Mouse (Mus musculus) thymus, adult 2 months (tissue): ENCODE measurements at regions not wholly inside any gene's neighbourhood (a gene's known extent, or its start where the extent isn't known, plus 50 kb on each side); places are given as distances from the start of the nearest gene placed in this dataset.

Experiments
- DNase-seq: peaks from one replicate; pipeline ENCODE4 v3.0.0; 2021
- H3K27ac ChIP-seq: fragments of 200-500 bp; 2 replicates; pipeline ENCODE4 v1.5.1; 2012; ENCODE audit warnings: low read length, control low read depth; ENCODE audit not compliant: control insufficient read depth, insufficient read depth
- H3K27me3 ChIP-seq: fragments of 200-500 bp; 2 replicates; pipeline ENCODE4 v1.6.1; 2012; ENCODE audit warnings: mild to moderate bottlenecking, low read length, moderate library complexity, mixed read lengths; ENCODE audit not compliant: control insufficient read depth, insufficient read depth
- H3K36me3 ChIP-seq: fragments of 200-500 bp; 2 replicates; pipeline ENCODE4 v1.6.1; 2012; ENCODE audit warnings: mild to moderate bottlenecking, low read length, moderate library complexity; ENCODE audit not compliant: control insufficient read depth, insufficient read depth
- H3K4me1 ChIP-seq: fragments of 200-500 bp; replicated peaks from 2 replicates; pipeline ENCODE4 v1.6.1; 2012; ENCODE audit warnings: low read length; ENCODE audit not compliant: control insufficient read depth, insufficient read depth
- H3K4me3 ChIP-seq: fragments of 200-500 bp; 2 replicates; pipeline ENCODE4 v1.5.1; 2012; ENCODE audit warnings: mild to moderate bottlenecking, low read length, control low read depth, moderate library complexity; ENCODE audit not compliant: control insufficient read depth, insufficient read depth
- CTCF ChIP-seq: fragments of 200-500 bp; IDR thresholded peaks from 2 replicates; pipeline ENCODE4 v1.5.1; 2012; ENCODE audit warnings: mild to moderate bottlenecking, control low read depth, low read length, moderate library complexity, borderline replicate concordance; ENCODE audit not compliant: control insufficient read depth, poor library complexity, insufficient read depth; ENCODE audit errors: extremely low read depth
- POLR2A ChIP-seq: fragments of 200-500 bp; IDR thresholded peaks from 2 replicates; pipeline ENCODE4 v1.6.1; 2012; ENCODE audit warnings: mild to moderate bottlenecking, low read length, control low read depth, moderate library complexity; ENCODE audit not compliant: control insufficient read depth, poor library complexity, insufficient read depth; ENCODE audit errors: extremely low read depth
- WGBS: fragments of 180-500 bp; shearing (Covaris S2); methylation state at CpG from one replicate; pipeline ENCODE4 v1.1.7; 2018; 5-methylcytosine and 5-hydroxymethylcytosine counted together

GRCm38 (mm10) chr11:112238960-112239884, 542.8 kb upstream of the Sox9 start:
- Histone ChIP-seq H3K4me3 (no peak overlapping the region), H3K27me3 (no peaks in the 10 kb centered on the region), H3K27ac (no peak overlapping the region), H3K36me3 (no peaks in the 10 kb centered on the region), H3K4me1 (no peaks in the 10 kb centered on the region)
- no peak for DNase-seq
- 72% methylated on average over 19 of the region's 19 CpGs for WGBS
- TF ChIP-seq CTCF (no peak), POLR2A (no peak)

- WGBS = 97% methylated on average over 1 of the region's 1 CpGs
- no peaks in the 10 kb centered on the region for H3K36me3 ChIP-seq
- H3K4me1 ChIP-seq = no peaks in the 10 kb centered on the region
- no peak for TF ChIP-seq POLR2A
- H3K4me3 ChIP-seq = no peak overlapping the region
- no peak for DNase-seq
- H3K27me3 ChIP-seq = no peaks in the 10 kb centered on the region
- no peak overlapping the region for H3K27ac ChIP-seq
Observed at GRCm38 (mm10) chr11:112252548-112252947, 529.5 kb upstream of the Sox9 start.

- Histone ChIP-seq H3K4me3 (no peak overlapping the region), H3K27me3 (no peaks in the 10 kb centered on the region), H3K36me3 (no peaks in the 10 kb centered on the region), H3K27ac (no peak overlapping the region), H3K4me1 (no peaks in the 10 kb centered on the region)
- DNase-seq = no peak
- no peak for TF ChIP-seq POLR2A
- no peak for TF ChIP-seq CTCF
- 91% methylated on average over 3 of the region's 3 CpGs for whole genome bisulfite sequencing
Observed at GRCm38 (mm10) chr11:112253061-112253460, 529.0 kb upstream of the Sox9 start.

- no peaks in the 10 kb centered on the region for H3K4me1 ChIP-seq
- TF ChIP-seq POLR2A = no peak
- TF ChIP-seq CTCF = no peak
- no peak overlapping the region for H3K4me3 ChIP-seq
- H3K36me3 ChIP-seq = no peaks in the 10 kb centered on the region
- WGBS = 86% methylated on average over 7 of the region's 7 CpGs
- no peak overlapping the region for H3K27ac ChIP-seq
- no peaks in the 10 kb centered on the region for H3K27me3 ChIP-seq
- no peak for DNase-seq
Observed at GRCm38 (mm10) chr11:112256326-112256725, 525.7 kb upstream of the Sox9 start.

- H3K36me3 ChIP-seq = no peaks in the 10 kb centered on the region
- no peak overlapping the region for H3K27ac ChIP-seq
- no peak overlapping the region for H3K4me3 ChIP-seq
- WGBS = 88% methylated on average over 4 of the region's 4 CpGs
- DNase-seq = no peak
- TF ChIP-seq POLR2A = no peak
- no peak for TF ChIP-seq CTCF
- H3K4me1 ChIP-seq = no peaks in the 10 kb centered on the region
- no peaks in the 10 kb centered on the region for H3K27me3 ChIP-seq
Observed at GRCm38 (mm10) chr11:112264077-112264476, 517.9 kb upstream of the Sox9 start.

GRCm38 (mm10) chr11:112270911-112271310, 511.1 kb upstream of the Sox9 start:
- whole genome bisulfite sequencing = 93% methylated on average over 5 of the region's 5 CpGs
- Histone ChIP-seq H3K36me3 (no peaks in the 10 kb centered on the region), H3K27me3 (no peaks in the 10 kb centered on the region), H3K27ac (no peak overlapping the region), H3K4me3 (no peak overlapping the region), H3K4me1 (no peaks in the 10 kb centered on the region)
- no peak for DNase-seq
- TF ChIP-seq CTCF (no peak), POLR2A (no peak)

GRCm38 (mm10) chr11:112278566-112278965, 503.5 kb upstream of the Sox9 start:
- WGBS = 96% methylated on average over 1 of the region's 1 CpGs
- no peak for TF ChIP-seq POLR2A
- TF ChIP-seq CTCF = no peak
- H3K27ac ChIP-seq = no peak overlapping the region
- DNase-seq = no peak
- no peaks in the 10 kb centered on the region for H3K36me3 ChIP-seq
- H3K4me1 ChIP-seq = no peaks in the 10 kb centered on the region
- H3K27me3 ChIP-seq = no peaks in the 10 kb centered on the region
- no peak overlapping the region for H3K4me3 ChIP-seq
